Mouse (Mus musculus) left cerebral cortex, postnatal 10 days (tissue): ENCODE measurements around the gene Tbc1d19. TPM values are rescaled to one million over a fixed set of nuclear protein-coding genes. Genes with fewer than 3 reads are reported as not detected.
A peak's percentile ranks its signal among the peaks of the same experiment; 100 is the strongest.

Experiments
- DNase-seq, 2 experiments: peaks; one replicate each; pipeline ENCODE4 v3.0.0; 2021 to 2022; ENCODE audit warnings: low spot score in 2 of 2, mixed read lengths in 1 of 2; ENCODE audit errors: extremely low spot score in 1 of 2
- intact Hi-C: fragments of 180-260 bp; cut with DNase I; formaldehyde crosslinking; loops from one replicate; pipeline ENCODE4 v1.15.1; 2025
- total RNA-seq, 2 experiments: library from RNA; stranded (reverse); gene quantifications; 2 replicates each; pipeline ENCODE4 v1.2.3; 2021

Gene Tbc1d19
- total RNA-seq, 2 experiments from 2014 or later, result 40.3 to 44.4 TPM

DNA sequence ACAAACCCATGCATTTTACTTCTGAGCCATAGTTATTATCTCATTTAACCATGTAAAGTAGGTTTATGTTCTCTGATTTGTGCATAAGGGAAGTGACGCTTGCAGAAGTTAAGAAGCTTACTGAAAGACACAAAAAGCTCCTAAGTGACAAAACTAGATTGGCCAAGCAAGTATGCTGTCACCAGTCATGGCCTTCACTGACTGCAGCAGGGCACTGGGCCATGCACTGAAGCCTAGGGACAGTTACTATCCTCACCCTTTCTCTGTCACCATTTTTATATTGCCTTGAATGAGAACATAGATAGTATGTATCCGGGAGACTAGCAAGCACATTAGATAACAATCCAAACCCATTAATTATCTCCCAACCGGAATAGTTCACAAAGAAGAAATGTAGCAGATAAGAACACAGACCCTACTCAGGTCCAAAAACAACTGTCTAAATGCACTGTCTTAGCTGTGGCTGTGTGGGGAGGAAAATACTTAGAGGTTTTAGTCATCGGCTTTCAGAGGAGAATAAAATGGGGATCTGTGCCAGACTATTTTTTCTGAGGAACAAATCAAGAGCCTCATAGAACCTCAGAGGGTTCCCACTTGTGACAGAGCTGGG, 72.1 kb downstream of the Tbc1d19 start:
- intact Hi-C loops, result loop anchor here (10.0 kb wide), 1 partner anchor 113 kb away; the partner anchor contains the start of gene Stim2
- DNase-seq, result no peak

DNA sequence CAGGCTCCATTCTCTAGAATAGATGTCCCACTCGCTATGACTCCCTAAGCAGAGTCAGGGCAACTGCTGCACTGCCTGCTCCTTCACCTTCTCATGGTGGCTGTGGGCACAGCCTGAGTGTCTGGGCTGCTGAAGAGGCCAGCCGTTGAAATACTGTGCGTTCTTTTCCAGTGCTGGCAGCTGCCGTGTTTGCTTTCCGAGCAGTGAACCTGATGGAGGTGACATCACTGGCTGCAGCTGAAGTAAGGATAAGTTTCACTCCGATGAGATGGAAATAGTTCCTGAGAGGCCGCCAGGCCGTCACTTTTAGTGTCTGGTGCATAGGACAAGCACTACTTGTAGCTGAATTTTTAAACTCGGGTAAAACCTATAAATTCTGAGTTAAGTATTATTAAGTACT, 92.0 kb downstream of the Tbc1d19 start:
- DNase-seq, result no peak
- intact Hi-C loops, result no loop called here

DNA sequence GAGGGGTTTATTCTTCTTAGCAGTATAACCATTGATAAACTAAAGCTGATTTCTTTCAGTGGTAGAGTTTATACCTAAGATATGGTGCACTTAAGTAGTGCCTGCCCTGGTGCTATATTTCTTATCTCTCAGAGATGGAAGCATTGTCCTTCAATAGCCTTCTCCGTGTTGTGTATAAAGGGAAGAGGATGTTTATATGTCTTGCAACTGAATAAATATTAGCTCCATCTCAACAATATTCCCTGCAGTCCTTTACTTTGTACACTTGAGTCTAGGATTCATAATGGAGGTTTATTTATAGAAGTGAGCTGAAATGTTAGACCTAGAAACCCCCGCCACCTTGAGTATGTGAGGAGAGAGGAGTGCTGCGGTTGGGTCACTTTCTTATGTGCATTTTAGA, 93.4 kb downstream of the Tbc1d19 start:
- no peak for DNase-seq
- intact Hi-C loops, result no loop called here

DNA sequence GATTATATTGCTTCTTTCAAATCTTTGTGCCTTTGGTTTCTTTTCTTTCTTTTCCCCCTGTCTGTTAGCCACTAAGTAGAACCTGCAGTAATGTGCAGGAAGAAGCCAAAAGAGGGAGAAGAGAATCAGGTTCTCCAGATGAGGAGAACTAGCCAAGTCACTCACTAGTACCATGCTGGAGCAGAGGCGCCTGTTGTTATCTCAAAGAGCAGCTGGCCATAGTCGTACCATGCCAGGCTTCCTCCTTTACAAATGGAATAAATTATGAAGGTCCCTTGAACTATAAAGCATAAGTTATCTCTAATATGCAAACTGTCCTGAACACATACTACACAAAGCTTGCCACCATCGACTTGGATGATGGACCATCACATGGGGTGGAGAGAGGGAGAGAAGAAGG, 99.8 kb downstream of the Tbc1d19 start:
- intact Hi-C loops, result no loop called here
- no peak for DNase-seq

DNA sequence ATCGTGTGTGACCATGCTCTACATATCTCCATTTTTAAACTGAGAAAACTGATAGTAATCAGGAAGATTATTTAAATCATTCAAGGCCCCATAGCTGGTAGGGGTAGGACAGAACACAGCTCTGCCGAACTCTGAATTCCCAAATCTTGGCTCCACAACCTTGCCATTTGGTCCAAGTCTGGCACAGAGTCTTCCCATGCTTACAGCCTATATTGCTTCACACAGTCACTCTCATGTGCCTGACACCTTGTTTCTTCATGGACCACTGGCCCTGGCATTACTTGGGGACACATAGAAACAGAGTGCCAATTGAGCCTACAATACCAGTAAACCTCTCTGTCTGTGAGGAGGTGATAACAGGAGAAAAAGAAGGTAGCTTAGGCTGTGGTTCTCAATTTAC, 111.0 kb downstream of the Tbc1d19 start:
- intact Hi-C loops, result loop anchor here (10.0 kb wide), 1 partner anchor 194 kb away; no protein-coding TSS in a partner anchor
- DNase-seq, result no peak

DNA sequence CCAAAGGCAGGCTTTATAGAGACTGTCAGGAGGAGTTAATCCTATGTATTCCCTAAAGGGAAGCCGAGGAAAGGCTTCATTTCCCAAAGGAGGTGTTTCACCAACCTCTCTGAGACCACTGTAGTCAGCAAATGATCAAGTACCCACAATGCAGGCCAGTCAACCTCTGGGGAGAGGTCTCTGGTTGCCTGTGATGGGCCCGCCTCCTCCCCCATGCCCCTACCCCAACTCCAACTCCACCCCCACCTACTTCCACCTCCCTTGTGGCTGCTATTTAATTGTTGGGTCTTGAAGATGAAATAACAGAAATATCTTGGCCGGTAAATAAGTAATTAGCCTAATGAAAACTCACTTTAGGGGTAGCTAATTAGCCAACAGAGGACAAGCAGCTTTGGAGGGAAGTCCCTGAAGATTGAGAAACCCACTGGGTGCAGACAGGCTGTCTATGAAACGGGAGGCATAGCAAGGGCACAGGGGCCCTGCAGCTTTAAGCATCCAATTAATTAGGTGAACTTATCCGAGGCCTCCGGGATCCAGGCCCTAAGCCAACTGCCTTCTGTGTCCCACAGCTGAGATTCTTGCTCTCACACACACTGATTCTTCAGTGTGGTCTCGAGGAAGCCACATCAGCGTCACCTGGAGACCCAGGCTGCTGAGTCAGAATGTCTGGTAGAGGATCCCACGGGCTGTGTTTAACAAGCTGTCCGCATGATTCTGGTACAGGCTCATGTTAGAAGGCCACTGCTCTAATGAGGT, 112.9 kb downstream of the Tbc1d19 start:
- intact Hi-C loops, result loop anchor here (10.0 kb wide), 1 partner anchor 192 kb away; no protein-coding TSS in a partner anchor

DNA sequence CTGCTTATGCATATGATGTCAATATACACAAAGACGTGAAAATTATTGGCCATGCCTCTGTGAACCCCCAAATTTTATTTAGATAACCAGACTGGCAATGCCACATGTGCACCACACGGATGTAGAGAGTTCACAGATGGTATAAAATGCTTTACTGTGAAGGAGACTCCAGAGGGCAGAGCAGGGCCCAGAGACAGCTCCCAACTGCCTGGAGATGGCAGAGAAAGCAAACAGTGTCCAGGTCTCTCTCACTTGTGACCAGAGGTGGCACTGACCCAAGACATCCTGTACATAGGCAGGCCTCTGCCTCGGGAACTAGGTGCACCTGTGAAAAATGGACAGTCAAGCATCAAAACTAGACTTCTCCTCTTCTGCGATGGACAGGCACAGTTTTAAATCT, 114.6 kb downstream of the Tbc1d19 start:
- no peak for DNase-seq
- intact Hi-C loops, result loop anchor here (10.0 kb wide), 1 partner anchor 191 kb away; no protein-coding TSS in a partner anchor

More for the DNA sequence above, 112.9 kb downstream of the Tbc1d19 start:
- no peak for DNase-seq

DNA sequence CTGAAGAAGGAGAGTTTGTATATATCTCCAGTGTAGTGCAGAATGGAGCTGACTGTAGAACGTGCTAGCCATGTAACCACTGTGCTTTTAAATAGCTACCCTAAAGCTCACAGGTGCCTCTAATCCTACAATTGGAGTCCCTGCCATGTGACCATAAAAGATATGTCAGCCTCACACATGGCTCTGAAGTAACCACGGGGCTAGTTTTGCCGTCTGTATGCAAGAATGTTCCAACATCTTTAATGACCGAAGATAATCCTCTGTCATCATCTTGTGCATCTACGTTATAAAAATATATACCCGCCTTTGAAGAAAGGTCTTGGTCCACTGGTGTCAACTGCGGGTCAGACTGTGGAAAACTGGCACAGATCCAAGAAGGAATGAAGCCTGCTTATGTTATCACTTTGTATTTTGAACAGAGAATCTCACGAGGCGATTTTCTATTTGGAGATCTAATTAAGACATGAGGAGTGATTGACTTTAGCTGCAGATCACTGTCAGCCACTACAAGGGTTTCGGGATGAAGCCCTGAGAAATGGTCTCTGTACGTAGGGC, 117.0 kb downstream of the Tbc1d19 start:
- intact Hi-C loops, result loop anchor here (10.0 kb wide), 1 partner anchor 188 kb away; no protein-coding TSS in a partner anchor
- no peak for DNase-seq

DNA sequence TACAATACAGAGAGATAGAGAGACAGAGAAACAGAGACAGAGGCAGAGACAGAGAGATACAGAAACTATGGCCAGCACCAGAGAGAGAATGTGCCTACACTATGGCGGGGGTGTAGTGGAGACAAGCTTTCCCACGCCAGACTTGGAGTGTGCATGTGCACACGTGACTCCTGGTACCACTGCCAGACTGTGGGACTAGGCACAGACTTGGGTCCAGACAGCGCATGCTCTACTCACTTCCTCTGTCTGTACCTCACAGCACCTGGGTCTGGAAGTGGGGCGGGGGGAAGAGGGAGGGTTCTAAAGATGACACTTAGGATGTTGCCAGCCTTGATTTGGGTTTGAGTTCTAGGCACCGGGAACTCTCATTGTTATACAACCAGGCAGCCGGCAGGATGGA, 118.5 kb downstream of the Tbc1d19 start:
- no peak for DNase-seq
- intact Hi-C loops, result loop anchor here (10.0 kb wide), 1 partner anchor 187 kb away; no protein-coding TSS in a partner anchor

DNA sequence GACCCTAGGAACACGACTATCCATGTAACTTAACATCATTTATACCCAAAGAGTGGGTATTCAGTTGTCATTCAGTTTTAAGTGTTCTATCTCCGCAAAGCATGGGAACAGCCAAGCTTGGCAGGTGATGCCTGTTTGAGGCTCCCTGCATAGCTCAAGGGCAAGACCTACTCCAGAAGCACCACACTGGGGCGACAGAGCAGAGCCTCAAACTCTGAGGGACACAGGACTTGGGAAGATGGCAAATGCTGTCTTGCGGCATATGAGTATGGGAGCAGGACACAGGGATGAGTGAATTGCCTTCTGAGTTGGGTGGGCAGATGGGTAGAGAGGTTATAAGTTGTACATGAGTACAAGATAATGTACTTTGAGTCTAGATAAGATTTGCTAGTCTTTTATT, 119.1 kb downstream of the Tbc1d19 start:
- DNase-seq, result no peak
- intact Hi-C loops, result loop anchor here (10.0 kb wide), 1 partner anchor 186 kb away; no protein-coding TSS in a partner anchor

DNA sequence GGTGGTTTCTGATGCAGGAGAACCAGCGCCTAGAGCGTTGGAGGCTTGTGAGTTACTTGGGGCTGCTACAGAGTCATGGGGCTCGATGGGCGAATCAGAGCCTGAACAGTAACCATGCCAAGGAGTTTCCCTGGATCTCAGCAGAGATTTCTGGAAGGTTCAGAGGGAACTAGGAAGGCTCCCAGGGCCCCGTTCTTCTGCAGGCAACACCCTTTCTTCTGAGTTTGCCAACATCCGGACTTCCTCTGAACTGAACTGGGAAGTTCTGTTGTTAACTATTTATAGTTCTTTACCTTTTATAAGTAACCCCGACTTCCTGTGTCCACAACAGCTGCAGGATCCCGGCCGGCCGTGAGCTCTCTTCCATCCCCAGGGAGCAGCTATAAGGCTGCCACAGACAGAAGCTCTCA, 119.8 kb downstream of the Tbc1d19 start:
- intact Hi-C loops, result loop anchor here (10.0 kb wide), 1 partner anchor 186 kb away; no protein-coding TSS in a partner anchor
- peak in 1 of 2 experiments; percentile 48 for DNase-seq

DNA sequence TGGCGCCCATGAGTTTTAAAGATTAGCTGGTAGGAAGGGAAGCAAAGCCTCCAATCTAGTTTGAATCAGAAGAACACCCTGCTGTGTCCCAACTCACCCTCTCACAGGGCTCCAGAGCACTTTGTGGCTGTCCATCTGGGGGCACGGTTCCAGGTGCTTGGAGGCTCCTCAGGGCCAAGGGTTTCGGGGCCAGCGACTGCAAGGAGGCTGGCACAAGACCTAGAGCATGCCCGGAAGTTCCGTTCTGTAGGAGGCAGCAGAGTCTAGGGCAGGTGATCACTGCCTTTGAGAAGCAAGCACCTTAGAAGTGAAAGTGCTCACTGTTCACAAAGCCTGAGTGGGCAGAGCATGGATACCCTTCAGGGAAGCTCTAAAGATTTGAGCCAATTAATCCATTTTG, 120.4 kb downstream of the Tbc1d19 start:
- intact Hi-C loops, result loop anchor here (10.0 kb wide), 1 partner anchor 185 kb away; no protein-coding TSS in a partner anchor
- DNase-seq, result no peak

DNA sequence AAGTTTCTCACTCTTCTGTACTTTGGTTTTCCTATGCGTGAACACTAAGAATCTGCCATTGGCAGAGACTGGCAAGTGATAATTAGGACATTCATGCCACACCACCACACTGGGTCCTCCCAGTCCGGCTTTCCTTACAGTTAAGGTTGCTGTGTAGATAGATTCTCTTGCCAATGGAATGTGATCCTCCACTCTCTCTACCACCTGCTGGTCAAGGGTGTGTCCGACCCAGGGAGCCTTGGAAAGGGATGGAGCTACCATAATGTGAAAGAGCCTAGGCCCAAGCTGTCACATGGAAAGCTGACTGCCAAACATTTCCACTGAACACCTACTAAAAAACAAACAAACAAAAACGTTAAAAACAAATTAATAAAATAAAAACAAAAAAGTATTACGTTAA, 121.6 kb downstream of the Tbc1d19 start:
- intact Hi-C loops, result no loop called here
- DNase-seq, result no peak

DNA sequence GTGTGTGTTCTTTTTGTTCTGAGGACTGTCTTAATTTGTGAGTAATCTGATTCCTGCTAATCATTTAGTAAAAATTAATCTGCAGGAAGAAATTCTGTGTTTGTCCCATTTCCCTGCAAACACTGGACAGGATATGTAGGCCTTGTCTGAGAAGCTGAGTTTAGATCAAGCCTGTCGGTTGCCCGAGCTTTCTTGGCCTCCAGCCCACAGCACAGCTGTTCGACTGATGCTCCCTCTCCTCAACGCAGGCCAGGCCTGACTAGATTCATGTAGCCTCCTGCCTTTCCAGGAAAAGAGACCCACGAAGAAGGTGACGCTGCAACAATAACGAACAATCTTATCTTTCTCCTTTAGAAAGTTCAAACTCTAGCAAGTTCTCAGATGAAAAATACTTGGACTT, 124.2 kb downstream of the Tbc1d19 start:
- DNase-seq, result peak; percentile 25 to 89
- intact Hi-C loops, result no loop called here

DNA sequence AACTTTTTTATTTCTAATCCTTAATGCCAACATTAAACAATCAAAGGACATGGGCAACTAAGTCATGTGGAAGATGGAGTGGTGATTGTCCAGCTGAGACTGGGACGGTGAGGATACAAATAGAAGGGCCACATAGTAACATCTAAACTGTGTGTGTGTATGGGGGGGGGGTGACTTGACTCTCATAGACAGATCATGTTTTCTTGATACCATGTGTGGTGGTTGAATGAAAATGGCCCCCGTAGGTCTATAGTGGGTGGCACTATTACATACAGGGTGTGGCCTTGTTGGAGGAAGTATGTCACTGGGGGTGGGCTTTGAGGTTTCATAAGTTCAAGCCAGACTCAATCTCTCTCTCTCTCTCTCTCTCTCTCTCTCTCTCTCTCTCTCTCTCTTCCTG, 124.6 kb downstream of the Tbc1d19 start:
- DNase-seq, result no peak
- intact Hi-C loops, result no loop called here

DNA sequence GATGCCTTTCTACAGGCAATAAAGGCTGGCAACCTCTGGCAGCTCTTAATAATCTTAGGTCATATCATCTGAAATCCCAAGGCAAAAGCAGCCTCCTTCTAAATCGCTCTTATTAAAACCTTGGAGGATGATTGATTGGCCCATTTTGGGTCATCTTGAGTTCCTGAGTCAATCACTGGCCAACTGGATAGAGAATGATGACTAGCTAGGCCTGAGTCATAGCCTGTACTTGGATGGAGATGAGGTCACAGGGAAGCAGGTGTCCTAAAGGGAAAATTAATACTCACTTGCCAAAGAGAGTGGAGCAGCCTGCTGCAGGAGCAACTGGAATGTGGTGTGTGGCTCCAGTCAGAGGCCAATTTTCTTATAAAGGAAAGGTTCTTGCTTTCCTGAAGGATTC, 125.4 kb downstream of the Tbc1d19 start:
- DNase-seq, result no peak
- intact Hi-C loops, result no loop called here

DNA sequence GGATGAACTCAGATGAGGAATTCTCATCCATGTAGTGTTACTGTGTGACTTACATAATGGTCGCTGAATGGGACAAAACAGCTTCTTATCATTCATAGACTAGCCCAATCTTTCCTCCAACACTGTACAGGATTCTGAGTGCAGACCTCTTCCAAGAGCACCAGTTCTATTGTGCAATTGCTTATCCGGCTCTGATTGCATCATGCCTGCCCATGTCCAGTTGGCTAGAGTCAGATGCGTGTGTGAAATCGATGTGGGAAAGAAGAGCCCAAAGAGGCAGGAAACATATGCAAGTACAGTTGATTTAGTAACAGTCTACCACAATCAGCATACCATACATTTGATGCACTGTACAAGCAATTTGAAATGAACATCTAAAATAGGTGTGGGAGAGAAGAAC, 127.8 kb downstream of the Tbc1d19 start:
- intact Hi-C loops, result no loop called here
- no peak for DNase-seq

DNA sequence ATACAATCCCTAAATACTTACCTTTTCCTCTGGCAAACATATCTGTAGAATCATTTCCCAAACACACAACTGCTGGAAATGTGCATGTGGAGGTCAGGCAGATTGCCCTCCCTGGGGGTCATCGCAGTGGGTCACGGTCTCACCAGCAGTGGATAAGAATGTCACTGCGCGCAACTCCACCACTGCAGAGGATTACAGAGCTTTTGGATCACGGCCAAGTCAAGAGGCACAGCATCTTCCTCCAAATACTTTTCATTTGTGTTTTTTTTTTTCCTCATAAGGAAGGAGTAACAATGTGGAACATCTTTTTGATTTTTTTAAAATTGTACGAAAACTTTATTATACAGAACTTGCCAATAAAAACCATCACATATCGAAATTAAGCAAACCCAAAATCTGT, 129.6 kb downstream of the Tbc1d19 start:
- no peak for DNase-seq
- intact Hi-C loops, result no loop called here

DNA sequence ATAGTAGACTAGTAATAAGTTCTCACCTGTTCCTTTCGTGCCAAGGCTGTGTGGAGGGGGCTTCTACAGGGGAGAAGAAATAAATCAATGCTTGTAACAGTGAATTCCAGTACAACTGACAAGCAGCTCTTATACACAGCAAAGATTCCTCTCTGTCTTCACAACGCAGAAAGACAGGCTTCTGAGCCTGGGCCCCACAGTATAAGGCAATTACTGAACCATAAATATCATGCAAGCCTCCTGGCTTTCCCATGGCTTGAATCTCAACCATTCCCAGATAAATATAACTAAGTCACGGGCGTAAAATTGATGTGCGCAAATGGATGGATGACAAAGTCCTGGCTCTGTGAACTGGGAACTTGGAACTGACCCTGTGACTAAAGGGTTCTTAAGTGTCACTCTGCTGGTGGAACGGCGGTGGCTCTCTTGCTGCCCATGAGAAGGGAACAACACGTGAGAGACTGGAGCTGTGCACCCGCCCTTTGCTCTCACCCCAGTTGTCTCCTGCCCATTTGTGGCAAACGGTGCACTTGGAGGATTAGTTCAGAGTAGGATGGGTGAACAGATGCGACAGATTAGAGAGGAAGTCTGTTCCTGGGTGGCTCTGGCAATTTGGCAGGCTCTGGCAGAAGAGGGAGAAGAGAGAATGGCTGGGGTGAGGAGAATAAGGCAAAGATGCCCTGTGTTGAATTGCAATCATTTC, 132.1 kb downstream of the Tbc1d19 start:
- intact Hi-C loops, result no loop called here
- no peak for DNase-seq
